Mouse (Mus musculus) intestine, embryonic 16.5 days (tissue): ENCODE measurements around the gene Gpc6. TPM values are rescaled to one million over a fixed set of nuclear protein-coding genes. Genes with fewer than 3 reads are reported as not detected.

Experiments used
- ATAC-seq: fragments of 200-750 bp; cut with Nextera tagmentation; 2 replicates; pipeline ENCODE4 v1.8.0; 2017; ENCODE audit warnings: moderate TSS enrichment, moderate library complexity
- H3K27ac ChIP-seq: fragments of 300-500 bp; sonication (generic); 2 replicates; pipeline ENCODE4 v1.5.1; 2014; ENCODE audit warnings: mild to moderate bottlenecking, low read length
- H3K27me3 ChIP-seq: fragments of 300-500 bp; sonication (generic); replicated peaks from 2 replicates; pipeline ENCODE4 v1.6.1; 2014; ENCODE audit warnings: low read length, control low read depth, mixed read lengths; ENCODE audit not compliant: control insufficient read depth, insufficient read depth
- H3K36me3 ChIP-seq: fragments of 300-500 bp; sonication (generic); 2 replicates; pipeline ENCODE4 v1.6.1; 2014; ENCODE audit warnings: low read length, control low read depth; ENCODE audit not compliant: control insufficient read depth, insufficient read depth
- H3K4me1 ChIP-seq: fragments of 300-500 bp; sonication (generic); 2 replicates; pipeline ENCODE4 v1.6.1; 2014; ENCODE audit warnings: low read length, control low read depth, mixed read lengths; ENCODE audit not compliant: control insufficient read depth, insufficient read depth
- H3K4me2 ChIP-seq: fragments of 300-500 bp; sonication (generic); 2 replicates; pipeline ENCODE4 v1.6.1; 2014; ENCODE audit warnings: low read depth, low read length, control low read depth
- H3K4me3 ChIP-seq: fragments of 300-500 bp; sonication (generic); 2 replicates; pipeline ENCODE4 v1.5.1; 2014; ENCODE audit warnings: mild to moderate bottlenecking, low read length
- H3K9ac ChIP-seq: fragments of 300-500 bp; sonication (generic); 2 replicates; pipeline ENCODE4 v1.6.1; 2014; ENCODE audit warnings: low read depth, low read length
- H3K9me3 ChIP-seq: fragments of 300-500 bp; sonication (generic); 2 replicates; pipeline ENCODE4 v1.6.1; 2016; ENCODE audit warnings: low read length, control low read depth; ENCODE audit not compliant: control insufficient read depth
- WGBS: fragments of 180-500 bp; shearing (Covaris S2); extraction: QIAGEN DNeasy Blood & Tissue Kit; methylation state at CpG from one replicate; pipeline ENCODE4 v1.1.7; 2014; 5-methylcytosine and 5-hydroxymethylcytosine counted together
- polyA plus RNA-seq: library from polyadenylated mRNA; unstranded; fragments of >200 nt; fragmentation: Nextera tagmentation; extraction: Ambion mirVana; gene quantifications from 2 replicates; pipeline ENCODE4 v1.2.1, GENCODE M21; 2015

Gene Gpc6
- polyA plus RNA-seq, 1 experiment from 2014 or later = 29.7 TPM

DNA sequence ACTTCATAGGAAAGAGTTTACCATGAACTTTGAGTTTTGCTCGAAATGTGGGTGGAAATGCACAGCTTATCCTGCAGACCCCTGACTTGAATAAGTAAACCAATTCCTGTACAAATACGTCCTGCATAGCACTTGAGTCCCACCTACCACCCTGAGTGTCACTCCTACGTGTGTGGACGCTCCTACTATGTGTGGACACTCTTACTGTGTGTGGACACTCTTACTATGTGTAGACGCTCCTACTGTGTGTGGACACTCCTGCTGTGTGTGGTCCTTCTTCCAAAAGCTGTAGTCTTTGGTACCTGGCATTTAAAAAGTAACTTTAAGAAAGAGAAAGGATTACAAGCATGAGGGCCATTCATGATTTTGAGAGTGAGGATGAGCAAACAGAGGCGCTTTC, 1036.7 kb downstream of the Gpc6 start:
- H3K4me2 ChIP-seq = no peak overlapping the region
- no peak overlapping the region for H3K27ac ChIP-seq
- WGBS = 80% methylated on average over 6 of the region's 6 CpGs
- H3K9me3 ChIP-seq = no peaks in the 10 kb centered on the region
- no peaks in the 10 kb centered on the region for H3K27me3 ChIP-seq
- no peak overlapping the region for H3K9ac ChIP-seq
- ATAC-seq = no peak
- no peak overlapping the region for H3K4me3 ChIP-seq
- H3K4me1 ChIP-seq = no peaks in the 10 kb centered on the region
- H3K36me3 ChIP-seq = no peaks in the 10 kb centered on the region

GRCm38 (mm10) chr14:117962453-117962852, 1037.3 kb downstream of the Gpc6 start:
- Histone ChIP-seq H3K4me3 (no peak overlapping the region), H3K4me1 (no peaks in the 10 kb centered on the region), H3K4me2 (no peak overlapping the region), H3K27ac (no peak overlapping the region), H3K27me3 (no peaks in the 10 kb centered on the region), H3K9ac (no peak overlapping the region), H3K36me3 (no peaks in the 10 kb centered on the region), H3K9me3 (no peaks in the 10 kb centered on the region)
- ATAC-seq = no peak
- WGBS = 68% methylated on average over 4 of the region's 4 CpGs

DNA sequence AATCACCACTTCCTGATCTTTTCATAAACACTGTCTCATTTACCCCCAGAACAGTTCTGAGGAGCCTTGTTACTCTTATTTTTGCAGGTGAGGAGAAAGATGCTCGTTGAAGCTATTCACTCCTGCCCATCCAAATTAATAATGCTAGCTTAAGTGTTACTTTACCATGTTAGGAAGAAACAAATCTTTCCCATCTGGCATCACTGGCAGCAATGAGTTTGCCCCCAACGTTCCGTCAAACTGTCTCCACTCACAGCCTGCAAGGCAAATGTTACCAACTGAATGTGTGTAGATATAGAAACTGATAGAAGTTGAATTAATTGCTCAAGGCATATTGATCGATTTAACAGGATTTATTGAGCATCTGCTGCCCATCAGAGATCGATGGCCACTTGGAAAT, 1047.5 kb downstream of the Gpc6 start:
- Histone ChIP-seq H3K9me3 (no peaks in the 10 kb centered on the region), H3K4me3 (no peak overlapping the region), H3K27ac (no peak overlapping the region), H3K27me3 (no peaks in the 10 kb centered on the region), H3K9ac (no peak overlapping the region), H3K4me2 (no peak overlapping the region), H3K36me3 (no peaks in the 10 kb centered on the region), H3K4me1 (no peaks in the 10 kb centered on the region)
- ATAC-seq = no peak
- WGBS = 92% methylated on average over 5 of the region's 5 CpGs

- H3K4me3 ChIP-seq = no peak overlapping the region
- WGBS = 93% methylated on average over 10 of the region's 10 CpGs
- no peak overlapping the region for H3K4me2 ChIP-seq
- H3K36me3 ChIP-seq = no peaks in the 10 kb centered on the region
- no peak overlapping the region for H3K9ac ChIP-seq
- no peak for ATAC-seq
- H3K27ac ChIP-seq = no peak overlapping the region
- no peaks in the 10 kb centered on the region for H3K9me3 ChIP-seq
- no peaks in the 10 kb centered on the region for H3K27me3 ChIP-seq
- no peaks in the 10 kb centered on the region for H3K4me1 ChIP-seq
Measured at GRCm38 (mm10) chr14:117981532-117981931, 1056.4 kb downstream of the Gpc6 start.

DNA sequence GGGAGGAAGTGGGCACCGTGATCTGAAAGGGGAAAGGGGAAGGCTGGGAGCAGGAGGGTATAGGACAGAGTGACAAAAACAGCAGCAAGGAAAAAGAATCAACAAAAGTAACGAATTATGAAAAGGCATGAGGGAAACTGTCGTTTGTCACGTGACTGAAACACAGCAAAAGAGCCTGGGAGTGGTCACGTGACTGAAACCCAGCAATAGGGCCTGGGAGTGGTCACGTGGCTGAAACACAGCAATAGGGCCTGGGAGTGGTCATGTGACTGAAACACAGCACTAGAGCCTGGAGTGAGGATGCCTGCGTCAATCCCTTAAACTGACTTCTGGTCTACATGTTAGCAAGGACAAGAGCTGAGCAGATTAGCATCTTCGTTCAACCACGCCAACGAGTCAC, 1063.3 kb downstream of the Gpc6 start:
- no peak overlapping the region for H3K4me2 ChIP-seq
- no peaks in the 10 kb centered on the region for H3K4me1 ChIP-seq
- H3K9ac ChIP-seq = no peak overlapping the region
- no peak overlapping the region for H3K4me3 ChIP-seq
- no peak for ATAC-seq
- 86% methylated on average over 10 of the region's 10 CpGs for WGBS
- no peak overlapping the region for H3K27ac ChIP-seq
- no peaks in the 10 kb centered on the region for H3K36me3 ChIP-seq
- no peaks in the 10 kb centered on the region for H3K27me3 ChIP-seq
- H3K9me3 ChIP-seq = no peaks in the 10 kb centered on the region

- no peaks in the 10 kb centered on the region for H3K9me3 ChIP-seq
- H3K36me3 ChIP-seq = no peaks in the 10 kb centered on the region
- no peak overlapping the region for H3K4me2 ChIP-seq
- no peak overlapping the region for H3K9ac ChIP-seq
- 73% methylated on average over 8 of the region's 8 CpGs for WGBS
- ATAC-seq = no peak
- no peak overlapping the region for H3K27ac ChIP-seq
- no peaks in the 10 kb centered on the region for H3K4me1 ChIP-seq
- H3K4me3 ChIP-seq = no peak overlapping the region
- H3K27me3 ChIP-seq = no peaks in the 10 kb centered on the region
Measured at GRCm38 (mm10) chr14:117990203-117990602, 1065.1 kb downstream of the Gpc6 start.

GRCm38 (mm10) chr14:117992600-117993256, 1067.6 kb downstream of the Gpc6 start:
- WGBS = 60% methylated on average over 8 of the region's 8 CpGs
- no peaks in the 10 kb centered on the region for H3K27me3 ChIP-seq
- peak; percentile 83 for ATAC-seq

GRCm38 (mm10) chr14:117993845-117994244, 1068.7 kb downstream of the Gpc6 start:
- Histone ChIP-seq H3K9ac (no peak overlapping the region), H3K4me3 (no peak overlapping the region), H3K36me3 (no peaks in the 10 kb centered on the region), H3K4me2 (no peak overlapping the region), H3K9me3 (no peaks in the 10 kb centered on the region), H3K27me3 (no peaks in the 10 kb centered on the region), H3K27ac (no peak overlapping the region), H3K4me1 (no peaks in the 10 kb centered on the region)
- 85% methylated on average over 6 of the region's 6 CpGs for WGBS
- ATAC-seq = no peak

More at GRCm38 (mm10) chr14:117992600-117993256, 1067.6 kb downstream of the Gpc6 start:
- Histone ChIP-seq H3K4me3 (no peak overlapping the region), H3K27ac (no peak overlapping the region), H3K9me3 (no peaks in the 10 kb centered on the region), H3K4me2 (no peak overlapping the region), H3K36me3 (no peaks in the 10 kb centered on the region), H3K4me1 (no peaks in the 10 kb centered on the region), H3K9ac (no peak overlapping the region)

GRCm38 (mm10) chr14:118004434-118004833, 1079.3 kb downstream of the Gpc6 start:
- Histone ChIP-seq H3K9me3 (no peaks in the 10 kb centered on the region), H3K9ac (no peak overlapping the region), H3K4me3 (no peak overlapping the region), H3K27me3 (no peaks in the 10 kb centered on the region), H3K4me1 (peaks cover 16% of the 10 kb centered on the region), H3K4me2 (no peak overlapping the region), H3K36me3 (no peaks in the 10 kb centered on the region), H3K27ac (no peak overlapping the region)
- ATAC-seq = no peak
- 86% methylated on average over 10 of the region's 10 CpGs for WGBS

- no peak overlapping the region for H3K4me2 ChIP-seq
- no peak for ATAC-seq
- 17% methylated on average over 5 of the region's 5 CpGs for WGBS
Measured at GRCm38 (mm10) chr14:118005697-118006096, 1080.6 kb downstream of the Gpc6 start.

More at GRCm38 (mm10) chr14:118005697-118006096, 1080.6 kb downstream of the Gpc6 start:
- peaks cover 11% of the 10 kb centered on the region; the same call in 1 of the 2 replicates for H3K4me1 ChIP-seq
- no peaks in the 10 kb centered on the region for H3K36me3 ChIP-seq
- no peak overlapping the region for H3K9ac ChIP-seq
- no peak overlapping the region for H3K4me3 ChIP-seq
- no peaks in the 10 kb centered on the region for H3K9me3 ChIP-seq
- no peak overlapping the region for H3K27ac ChIP-seq
- H3K27me3 ChIP-seq = no peaks in the 10 kb centered on the region
